Mouse (Mus musculus) ES-E14 (cell line): Measurements from ENCODE around the gene Dlg5.

Experiments used
- CHD2 ChIP-seq: IDR thresholded peaks from 2 replicates; pipeline ENCODE4 v1.6.1; 2014; ENCODE audit warnings: mild to moderate bottlenecking, low read depth, low read length, inconsistent platforms
- HCFC1 ChIP-seq: IDR thresholded peaks from 2 replicates; pipeline ENCODE4 v1.6.1; 2012; ENCODE audit warnings: low read length, inconsistent platforms, borderline replicate concordance; ENCODE audit not compliant: insufficient read depth
- MAFK ChIP-seq: IDR thresholded peaks from 2 replicates; pipeline ENCODE4 v1.6.1; 2014; ENCODE audit warnings: mild to moderate bottlenecking, low read depth, low read length, inconsistent platforms; ENCODE audit not compliant: insufficient read depth
- ZC3H11A ChIP-seq: IDR thresholded peaks from 2 replicates; pipeline ENCODE4 v1.6.1; 2012; ENCODE audit warnings: low read depth, mild to moderate bottlenecking, inconsistent platforms, low read length, borderline replicate concordance
- ZNF384 ChIP-seq: IDR thresholded peaks from 2 replicates; pipeline ENCODE4 v1.6.1; 2012; ENCODE audit warnings: low read depth, low read length, inconsistent platforms

GRCm38 (mm10) chr14:24226344-24226743 is 19.4 kb downstream of the Dlg5 start:
- TF ChIP-seq MAFK (no peak), ZC3H11A (no peak), CHD2 (no peak), ZNF384 (no peak), HCFC1 (no peak)
